ENCODE assay signal across 7 mouse cellular contexts in the genomic region with DNA sequence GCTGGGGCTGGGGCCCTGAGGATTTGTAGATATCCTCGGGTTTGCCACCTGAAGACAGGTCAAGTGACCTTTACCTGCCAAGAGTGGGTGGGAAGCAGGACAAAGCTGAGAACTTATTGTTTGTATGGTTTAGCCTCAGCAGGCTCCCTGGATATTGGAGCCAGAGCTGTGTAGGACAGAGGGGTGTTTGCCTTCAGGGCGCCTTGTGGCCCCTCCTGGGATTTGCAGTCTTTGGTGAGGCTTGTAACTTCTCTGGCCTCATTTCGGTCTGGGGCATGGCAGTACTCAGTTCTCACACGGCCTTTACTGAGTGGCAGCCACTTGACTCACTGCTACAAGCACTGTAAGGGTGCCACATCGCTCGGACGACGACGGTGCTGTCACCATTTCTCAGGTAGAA.
DNase-seq lines count a peak whose midpoint lies in the region; ATAC-seq lines count a peak whose summit lies in the region.

No protein-coding gene starts in this region.

- no peaks in the 10 kb centered on the region for H3K9me3 ChIP-seq in lung, embryonic 15.5 days
- H3K9me3 ChIP-seq in forebrain, embryonic 12.5 days = no peaks in the 10 kb centered on the region
- no peaks in the 10 kb centered on the region for H3K9me3 ChIP-seq in limb, embryonic 10.5 days (replicated peaks)
- H3K9me3 ChIP-seq in neural tube, embryonic 14.5 days (ENCODE audit: control insufficient read depth, low read length) = no peaks in the 10 kb centered on the region

- peak; percentile 36; the same call in 1 of the 2 replicates for ATAC-seq in lung, embryonic 15.5 days (ENCODE audit: borderline replicate concordance, extremely low read depth, low FRiP score, low TSS enrichment)
- peak; percentile 21 for ATAC-seq in forebrain, embryonic 12.5 days (ENCODE audit: low FRiP score)
- peak; percentile 29; the same call in 1 of the 2 replicates for ATAC-seq in neural tube, embryonic 14.5 days (ENCODE audit: low read depth)

- H3K4me1 ChIP-seq in lung, embryonic 15.5 days = peaks cover 15% of the 10 kb centered on the region
- peaks cover 13% of the 10 kb centered on the region for H3K4me1 ChIP-seq in forebrain, embryonic 12.5 days
- H3K4me1 ChIP-seq in limb, embryonic 10.5 days = peaks cover 35% of the 10 kb centered on the region
- H3K4me1 ChIP-seq in neural tube, embryonic 14.5 days (ENCODE audit: control insufficient read depth, insufficient read depth, low read length) = no peaks in the 10 kb centered on the region; the same call in 1 of the 2 replicates

- H3K4me3 ChIP-seq in lung, embryonic 15.5 days = no peak overlapping the region
- H3K4me3 ChIP-seq in forebrain, embryonic 12.5 days (replicated peaks) = no peak overlapping the region
- peak overlapping the region; percentile 48; the same call in 1 of the 2 replicates for H3K4me3 ChIP-seq in limb, embryonic 10.5 days
- H3K4me3 ChIP-seq in neural tube, embryonic 14.5 days (ENCODE audit: low read depth, low read length) = no peak overlapping the region

- no peaks in the 10 kb centered on the region; the same call in 1 of the 2 replicates for H3K27me3 ChIP-seq in lung, embryonic 15.5 days
- peaks cover 20% of the 10 kb centered on the region for H3K27me3 ChIP-seq in forebrain, embryonic 12.5 days
- H3K27me3 ChIP-seq in limb, embryonic 10.5 days (ENCODE audit: low read depth, poor library complexity, severe bottlenecking) = peaks cover 16% of the 10 kb centered on the region
- no peaks in the 10 kb centered on the region for H3K27me3 ChIP-seq in neural tube, embryonic 14.5 days (ENCODE audit: control insufficient read depth, insufficient read depth, low read length)

- WGBS in lung, embryonic 15.5 days = 44% methylated on average over 9 of the region's 9 CpGs
- 20% methylated on average over 9 of the region's 9 CpGs for WGBS in forebrain, embryonic 12.5 days
- 28% methylated on average over 9 of the region's 9 CpGs for WGBS in limb, embryonic 10.5 days
- WGBS in neural tube, embryonic 14.5 days = 34% methylated on average over 9 of the region's 9 CpGs

- H3K9ac ChIP-seq in lung, embryonic 15.5 days = no peak overlapping the region
- no peak overlapping the region for H3K9ac ChIP-seq in forebrain, embryonic 12.5 days
- peak overlapping the region; percentile 57 for H3K9ac ChIP-seq in neural tube, embryonic 14.5 days (replicated peaks; ENCODE audit: low read depth, low read length)

- no peak for DNase-seq in lung, postnatal 10 days
- no peak for DNase-seq in limb, embryonic 10.5 days (ENCODE audit: low spot score)
- DNase-seq in right cerebral cortex, adult 18-20 months = no peak
- no peak for DNase-seq in ovary, adult 18-20 months (ENCODE audit: low spot score)

- no peak overlapping the region for H3K27ac ChIP-seq in lung, embryonic 15.5 days
- H3K27ac ChIP-seq in forebrain, embryonic 12.5 days = no peak overlapping the region
- H3K27ac ChIP-seq in limb, embryonic 10.5 days = peak overlapping the region; percentile 36
- peak overlapping the region; percentile 74 for H3K27ac ChIP-seq in neural tube, embryonic 14.5 days (ENCODE audit: low read depth, low read length)

- H3K36me3 ChIP-seq in lung, embryonic 15.5 days = no peaks in the 10 kb centered on the region
- no peaks in the 10 kb centered on the region for H3K36me3 ChIP-seq in forebrain, embryonic 12.5 days (replicated peaks)
- H3K36me3 ChIP-seq in limb, embryonic 10.5 days = no peaks in the 10 kb centered on the region
- H3K36me3 ChIP-seq in neural tube, embryonic 14.5 days (ENCODE audit: control insufficient read depth, insufficient read depth, low read length) = no peaks in the 10 kb centered on the region

- peak overlapping the region; percentile 89 for H3K4me2 ChIP-seq in lung, embryonic 15.5 days
- peak overlapping the region; percentile 73 for H3K4me2 ChIP-seq in forebrain, embryonic 12.5 days
- H3K4me2 ChIP-seq in neural tube, embryonic 14.5 days (ENCODE audit: low read depth, low read length) = peak overlapping the region; percentile 79

Comparison
In these comparisons a context has a peak if more than half of its experiments do, and no peak if none do; other contexts are left out.
1. H3K27ac ChIP-seq: peak in limb, embryonic 10.5 days (single experiment) and neural tube, embryonic 14.5 days (single experiment); none in lung, embryonic 15.5 days (single experiment) and forebrain, embryonic 12.5 days (single experiment).
2. Peak in every context shown above with its lines, with median percentiles within 50 percentile points of each other: ATAC-seq and H3K4me2 ChIP-seq.